Mouse (Mus musculus) limb, embryonic 12.5 days (tissue): Measurements from ENCODE around the gene Upk1b. TPM values are rescaled to one million over a fixed set of nuclear protein-coding genes. Genes with fewer than 3 reads are reported as not detected.

ENCODE experiments used
- ATAC-seq: fragments of 200-750 bp; cut with Nextera tagmentation; 2 replicates; pipeline ENCODE4 v1.8.0; 2017; ENCODE audit warnings: low read depth, moderate TSS enrichment; ENCODE audit not compliant: insufficient number of reproducible peaks, insufficient read depth, low FRiP score, low TSS enrichment
- H3K27ac ChIP-seq: fragments of 300-500 bp; sonication (generic); 2 replicates; pipeline ENCODE4 v1.5.1; 2016; ENCODE audit warnings: mild to moderate bottlenecking, moderate library complexity
- H3K27me3 ChIP-seq: fragments of 300-500 bp; sonication (generic); 2 replicates; pipeline ENCODE4 v1.6.1; 2016; ENCODE audit warnings: mild to moderate bottlenecking, moderate library complexity
- H3K36me3 ChIP-seq: fragments of 300-500 bp; sonication (generic); 2 replicates; pipeline ENCODE4 v1.6.1; 2016; ENCODE audit warnings: mild to moderate bottlenecking, moderate library complexity
- H3K4me1 ChIP-seq: fragments of 300-500 bp; sonication (generic); replicated peaks from 2 replicates; pipeline ENCODE4 v1.6.1; 2016
- H3K4me2 ChIP-seq: fragments of 300-500 bp; sonication (generic); 2 replicates; pipeline ENCODE4 v1.6.1; 2016; ENCODE audit warnings: mild to moderate bottlenecking, moderate library complexity
- H3K4me3 ChIP-seq: fragments of 300-500 bp; sonication (generic); replicated peaks from 2 replicates; pipeline ENCODE4 v1.5.1; 2016; ENCODE audit warnings: mild to moderate bottlenecking
- H3K9ac ChIP-seq: fragments of 300-500 bp; sonication (generic); replicated peaks from 2 replicates; pipeline ENCODE4 v1.6.1; 2016; ENCODE audit warnings: mild to moderate bottlenecking, moderate library complexity
- H3K9me3 ChIP-seq: fragments of 300-500 bp; sonication (generic); 2 replicates; pipeline ENCODE4 v1.6.1; 2016; ENCODE audit warnings: mild to moderate bottlenecking, moderate library complexity
- WGBS: fragments of 180-500 bp; shearing (Covaris S2); methylation state at CpG from one replicate; pipeline ENCODE4 v1.1.7; 2016; 5-methylcytosine and 5-hydroxymethylcytosine counted together
- polyA plus RNA-seq: library from polyadenylated mRNA; unstranded; fragments of >200 nt; fragmentation: Nextera tagmentation; extraction: Ambion mirVana; gene quantifications from 2 replicates; pipeline ENCODE4 v1.2.1, GENCODE M21; 2016

Gene Upk1b
- polyA plus RNA-seq, 1 experiment from 2014 or later = 7.9 TPM

GRCm38 (mm10) chr16:38780960-38781572 lies 19.1 kb downstream of the Upk1b start:
- WGBS = 95% methylated on average over 7 of the region's 7 CpGs
- no peak for ATAC-seq

GRCm38 (mm10) chr16:38776342-38776741 lies 23.8 kb downstream of the Upk1b start:
- no peak overlapping the region for H3K4me3 ChIP-seq
- no peak overlapping the region for H3K4me2 ChIP-seq
- H3K27me3 ChIP-seq = no peaks in the 10 kb centered on the region
- peaks cover 18% of the 10 kb centered on the region for H3K4me1 ChIP-seq
- H3K9ac ChIP-seq = no peak overlapping the region
- no peaks in the 10 kb centered on the region for H3K36me3 ChIP-seq
- WGBS = 56% methylated on average over 6 of the region's 6 CpGs
- no peak overlapping the region for H3K27ac ChIP-seq
- no peak for ATAC-seq
- no peaks in the 10 kb centered on the region for H3K9me3 ChIP-seq

More at GRCm38 (mm10) chr16:38780960-38781572, 19.1 kb downstream of the Upk1b start:
- Histone ChIP-seq H3K36me3 (no peaks in the 10 kb centered on the region), H3K4me1 (0 out of 2 replicates have a peak, but pooled peaks cover under 1% of the 10 kb centered on the region), H3K9me3 (no peaks in the 10 kb centered on the region), H3K4me3 (no peak overlapping the region), H3K27ac (no peak overlapping the region), H3K4me2 (no peak overlapping the region), H3K27me3 (peaks cover 9% of the 10 kb centered on the region; the same call in 1 of the 2 replicates), H3K9ac (no peak overlapping the region)

GRCm38 (mm10) chr16:38774964-38775746 lies 25.0 kb downstream of the Upk1b start:
- Histone ChIP-seq H3K4me1 (peaks cover 18% of the 10 kb centered on the region), H3K36me3 (no peaks in the 10 kb centered on the region), H3K9me3 (no peaks in the 10 kb centered on the region), H3K4me3 (no peak overlapping the region), H3K9ac (no peak overlapping the region), H3K27ac (no peak overlapping the region), H3K4me2 (no peak overlapping the region), H3K27me3 (no peaks in the 10 kb centered on the region)
- no peak for ATAC-seq
- 53% methylated on average over 7 of the region's 7 CpGs for WGBS

- no peak overlapping the region for H3K9ac ChIP-seq
- peaks cover 18% of the 10 kb centered on the region for H3K4me1 ChIP-seq
- H3K4me2 ChIP-seq = 0 out of 2 replicates have a peak overlapping the region, but pooled peaks have one; percentile 6
- ATAC-seq = no peak
- peaks cover 11% of the 10 kb centered on the region for H3K36me3 ChIP-seq
- H3K27ac ChIP-seq = no peak overlapping the region
- no peaks in the 10 kb centered on the region for H3K27me3 ChIP-seq
- H3K9me3 ChIP-seq = no peaks in the 10 kb centered on the region
- no peak overlapping the region for H3K4me3 ChIP-seq
- 38% methylated on average over 12 of the region's 12 CpGs for WGBS
Measured at GRCm38 (mm10) chr16:38772906-38773496, 27.1 kb downstream of the Upk1b start.

GRCm38 (mm10) chr16:38771145-38771544 lies 29.0 kb downstream of the Upk1b start:
- Histone ChIP-seq H3K4me3 (no peak overlapping the region), H3K36me3 (peaks cover 25% of the 10 kb centered on the region), H3K4me1 (peaks cover 18% of the 10 kb centered on the region), H3K9me3 (no peaks in the 10 kb centered on the region), H3K9ac (no peak overlapping the region), H3K27me3 (no peaks in the 10 kb centered on the region), H3K4me2 (no peak overlapping the region), H3K27ac (no peak overlapping the region)
- no peak for ATAC-seq
- 94% methylated on average over 6 of the region's 6 CpGs for WGBS

GRCm38 (mm10) chr16:38769529-38769928 lies 30.6 kb downstream of the Upk1b start:
- ATAC-seq = no peak
- Histone ChIP-seq H3K4me1 (peaks cover 10% of the 10 kb centered on the region), H3K36me3 (peaks cover 33% of the 10 kb centered on the region), H3K9ac (no peak overlapping the region), H3K9me3 (no peaks in the 10 kb centered on the region), H3K27me3 (no peaks in the 10 kb centered on the region), H3K27ac (no peak overlapping the region), H3K4me2 (no peak overlapping the region), H3K4me3 (no peak overlapping the region)
- WGBS = 74% methylated on average over 9 of the region's 9 CpGs

GRCm38 (mm10) chr16:38768386-38768785 lies 31.7 kb downstream of the Upk1b start:
- 89% methylated on average over 8 of the region's 8 CpGs for WGBS
- no peak overlapping the region for H3K27ac ChIP-seq
- no peak for ATAC-seq
- H3K4me3 ChIP-seq = no peak overlapping the region
- no peaks in the 10 kb centered on the region for H3K9me3 ChIP-seq
- no peaks in the 10 kb centered on the region for H3K27me3 ChIP-seq
- H3K4me1 ChIP-seq = peaks cover 9% of the 10 kb centered on the region
- peaks cover 40% of the 10 kb centered on the region for H3K36me3 ChIP-seq
- H3K4me2 ChIP-seq = no peak overlapping the region
- H3K9ac ChIP-seq = no peak overlapping the region

GRCm38 (mm10) chr16:38767761-38768160 lies 32.4 kb downstream of the Upk1b start:
- 89% methylated on average over 8 of the region's 8 CpGs for WGBS
- no peaks in the 10 kb centered on the region for H3K9me3 ChIP-seq
- no peaks in the 10 kb centered on the region for H3K27me3 ChIP-seq
- H3K4me2 ChIP-seq = no peak overlapping the region
- H3K4me3 ChIP-seq = no peak overlapping the region
- peaks cover 3% of the 10 kb centered on the region; the same call in 1 of the 2 replicates for H3K4me1 ChIP-seq
- H3K36me3 ChIP-seq = peaks cover 44% of the 10 kb centered on the region
- H3K9ac ChIP-seq = no peak overlapping the region
- ATAC-seq = no peak
- H3K27ac ChIP-seq = no peak overlapping the region

GRCm38 (mm10) chr16:38766671-38767070 lies 33.5 kb downstream of the Upk1b start:
- 70% methylated on average over 3 of the region's 3 CpGs for WGBS
- ATAC-seq = no peak
- Histone ChIP-seq H3K9ac (no peak overlapping the region), H3K36me3 (peaks cover 44% of the 10 kb centered on the region), H3K4me2 (no peak overlapping the region), H3K4me1 (no peaks in the 10 kb centered on the region), H3K27me3 (no peaks in the 10 kb centered on the region), H3K4me3 (no peak overlapping the region), H3K27ac (no peak overlapping the region), H3K9me3 (no peaks in the 10 kb centered on the region)

- peaks cover 65% of the 10 kb centered on the region for H3K36me3 ChIP-seq
Measured at GRCm38 (mm10) chr16:38763508-38763907, 36.6 kb downstream of the Upk1b start.

GRCm38 (mm10) chr16:38762401-38762800 lies 37.7 kb downstream of the Upk1b start:
- no peak for ATAC-seq

More at GRCm38 (mm10) chr16:38763508-38763907, 36.6 kb downstream of the Upk1b start:
- Histone ChIP-seq H3K4me3 (no peak overlapping the region), H3K9me3 (no peaks in the 10 kb centered on the region), H3K27me3 (no peaks in the 10 kb centered on the region), H3K4me1 (peaks cover 13% of the 10 kb centered on the region; the same call in 1 of the 2 replicates), H3K27ac (no peak overlapping the region), H3K9ac (no peak overlapping the region), H3K4me2 (no peak overlapping the region)
- 86% methylated on average over 4 of the region's 4 CpGs for WGBS
- ATAC-seq = no peak

More at GRCm38 (mm10) chr16:38762401-38762800, 37.7 kb downstream of the Upk1b start:
- Histone ChIP-seq H3K9ac (no peak overlapping the region), H3K9me3 (no peaks in the 10 kb centered on the region), H3K27ac (no peak overlapping the region), H3K36me3 (peaks cover 66% of the 10 kb centered on the region), H3K4me1 (peaks cover 18% of the 10 kb centered on the region; the same call in 1 of the 2 replicates), H3K4me2 (no peak overlapping the region), H3K27me3 (no peaks in the 10 kb centered on the region), H3K4me3 (no peak overlapping the region)
- 89% methylated on average over 8 of the region's 8 CpGs for WGBS
